Mouse (Mus musculus) MEL-GATA-1-ER (cell line): Measurements from ENCODE around the gene Hecw2.

Experiments used
- DNase-seq: peaks from one replicate; pipeline ENCODE4 v3.0.0-alpha.2; 2012; ENCODE audit warnings: low read depth; ENCODE audit errors: extremely low read depth

Gene Hecw2

DNA sequence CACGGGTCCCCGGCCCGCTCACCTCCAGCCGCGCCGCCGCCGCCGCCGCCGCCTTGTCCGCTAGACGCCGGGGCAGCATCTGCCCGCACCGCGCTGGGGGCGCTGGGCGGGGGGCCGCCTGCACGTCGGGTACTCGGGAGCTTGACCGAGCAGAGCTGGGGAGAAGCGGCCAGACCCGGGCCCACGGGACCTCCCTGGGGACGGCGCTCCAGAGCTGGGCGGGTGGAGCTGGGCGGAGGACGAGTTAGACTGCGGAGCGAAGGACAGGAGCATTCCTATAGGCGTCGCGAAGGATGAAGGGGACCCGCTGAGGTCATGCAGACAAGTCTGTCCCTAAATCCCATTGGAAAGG, at the start of gene Hecw2:
TSS of gene Hecw2 (minus strand) at position 215 of the 352 bp plus-strand sequence.
- DNase-seq: no peak

DNA sequence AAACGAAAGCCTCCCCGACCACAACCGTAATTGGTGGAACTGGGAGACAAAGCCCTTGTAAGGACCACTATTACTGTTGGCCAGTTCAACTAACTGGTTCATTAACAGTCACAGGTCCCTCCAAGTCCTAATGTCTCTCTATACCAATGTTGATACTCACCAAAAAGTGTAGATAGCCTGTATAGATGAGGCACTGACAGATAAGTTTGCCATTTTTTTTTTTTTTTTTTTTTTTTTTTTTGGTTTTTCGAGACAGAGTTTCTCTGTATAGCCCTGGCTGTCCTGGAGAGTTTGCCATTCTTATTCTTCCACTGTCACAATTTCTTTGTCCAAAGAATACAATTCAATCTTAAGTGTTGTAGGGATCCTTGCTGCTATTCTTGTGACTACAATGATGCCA, 47.8 kb upstream of the Hecw2 start:
- no peak for DNase-seq

DNA sequence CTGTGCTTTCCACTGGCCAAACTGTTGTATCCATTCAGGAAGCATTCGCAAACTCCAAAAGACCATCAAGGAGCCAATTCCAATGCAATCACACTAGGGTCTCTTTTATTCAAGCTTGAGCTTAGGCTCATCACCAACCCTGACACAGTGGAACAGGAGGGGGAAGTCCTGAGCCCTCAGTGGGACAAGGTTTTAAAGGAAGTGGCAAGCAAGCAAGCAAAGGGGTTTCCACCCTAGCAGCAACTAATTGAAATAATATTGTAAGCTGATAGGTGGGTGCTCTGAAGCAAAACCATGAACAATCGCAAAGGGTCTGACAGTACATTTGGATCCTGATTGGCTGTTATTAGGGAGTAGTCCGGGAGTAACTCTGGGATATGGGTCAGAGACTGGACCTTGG, 25.3 kb upstream of the Hecw2 start:
- no peak for DNase-seq

DNA sequence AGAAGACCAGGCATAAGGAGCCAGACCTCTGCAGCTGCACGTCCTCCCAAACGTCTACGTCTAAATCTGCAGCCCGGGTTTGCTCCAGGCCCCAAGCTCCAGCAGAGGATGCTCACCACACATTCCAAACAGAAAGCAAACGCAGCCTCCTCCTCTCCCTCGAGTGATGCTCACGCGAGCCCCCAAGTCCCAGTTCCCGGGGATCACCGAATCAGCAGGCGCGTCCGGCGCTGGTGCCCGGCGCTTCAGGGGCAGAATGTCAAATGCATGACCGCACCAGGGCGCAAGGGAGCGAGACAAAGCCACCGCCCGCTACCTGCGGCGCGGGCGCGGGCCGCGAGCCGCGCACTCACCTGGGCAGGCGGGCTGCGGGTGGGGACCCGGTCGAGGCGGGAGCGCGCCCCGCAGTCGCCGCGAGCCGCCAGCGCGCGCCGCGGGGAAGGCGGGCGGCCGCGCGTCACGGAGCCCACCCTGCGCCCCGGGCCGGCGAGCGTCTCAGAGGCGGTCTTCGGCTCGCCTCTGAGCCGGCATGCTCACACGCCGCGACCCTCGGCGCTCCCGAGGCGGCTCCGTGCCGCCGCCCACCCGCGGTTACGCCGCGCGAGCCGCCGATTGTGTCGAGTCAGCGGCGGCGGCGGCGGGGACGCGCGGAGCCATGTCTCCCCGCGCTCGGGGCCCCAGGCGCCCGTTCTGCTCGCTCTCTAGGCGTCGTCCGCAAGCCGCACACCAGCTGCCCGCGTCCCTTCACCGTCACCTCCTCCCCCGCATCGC, 600 bp downstream of the Hecw2 start:
- no peak for DNase-seq

DNA sequence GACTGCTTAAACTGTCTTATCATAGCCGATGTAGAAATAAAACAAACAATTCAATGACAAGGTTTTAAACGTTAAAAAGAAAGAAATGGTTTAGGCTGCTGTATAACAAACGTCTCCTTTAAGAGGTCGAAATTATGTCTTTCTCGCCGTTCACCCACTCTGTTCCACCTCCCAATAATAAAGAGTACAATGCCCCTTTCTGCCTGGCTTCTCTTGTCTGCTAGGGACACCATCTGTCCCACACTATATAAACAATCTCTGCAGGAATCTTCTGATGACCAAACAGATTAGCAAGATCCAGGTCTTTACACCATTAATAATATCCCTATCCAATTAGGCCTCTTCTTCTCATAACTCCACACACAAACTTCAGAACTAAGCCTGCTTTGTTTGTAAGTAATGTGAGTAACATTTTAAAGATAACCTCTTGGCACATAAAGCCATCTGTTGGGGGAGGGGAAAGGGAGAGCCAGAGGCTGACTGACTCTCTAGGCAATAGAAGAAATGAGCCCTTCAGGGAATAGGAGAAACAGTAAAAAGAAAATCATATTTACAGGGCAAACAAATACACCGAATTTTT, 1.7 kb downstream of the Hecw2 start:
- DNase-seq: no peak

DNA sequence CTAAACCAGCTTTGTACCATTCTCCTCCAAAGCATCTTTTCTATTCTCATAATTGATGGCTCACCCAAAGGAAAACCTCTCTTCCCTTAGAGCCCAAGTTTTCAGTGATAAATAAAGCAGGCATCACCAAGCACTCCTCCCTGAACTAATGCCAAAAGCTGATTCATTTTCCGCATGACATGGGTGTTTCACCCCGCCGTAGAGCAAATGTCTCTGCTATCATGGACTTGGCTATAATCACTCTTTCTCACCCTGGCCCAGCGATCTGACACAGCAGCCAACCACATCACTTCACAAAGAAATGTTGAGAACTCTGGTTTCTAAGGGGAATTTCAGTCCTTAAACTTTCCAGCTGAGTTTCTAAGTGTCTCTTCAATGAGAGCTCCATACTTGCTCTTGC, 7.4 kb downstream of the Hecw2 start:
- no peak for DNase-seq

DNA sequence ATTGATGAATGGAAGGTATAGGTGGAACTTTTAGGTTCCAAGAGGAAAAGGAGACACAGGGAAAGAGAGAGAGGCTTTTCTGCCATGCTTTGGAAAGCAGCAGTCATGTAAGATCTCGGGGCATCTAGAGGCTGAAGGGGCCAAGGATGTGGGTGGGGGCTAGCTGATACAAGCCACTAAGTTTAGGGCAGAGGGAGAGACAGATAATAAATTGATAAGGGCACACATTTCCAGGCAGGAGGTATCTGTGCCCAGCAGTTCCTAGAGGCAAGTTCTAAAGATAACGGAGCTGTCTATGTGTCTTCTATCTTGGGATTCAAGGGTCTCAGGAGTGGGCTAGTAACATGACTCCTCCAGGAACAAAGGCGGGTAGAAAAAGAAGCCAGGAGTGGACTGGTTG, 8.6 kb downstream of the Hecw2 start:
- DNase-seq: no peak

DNA sequence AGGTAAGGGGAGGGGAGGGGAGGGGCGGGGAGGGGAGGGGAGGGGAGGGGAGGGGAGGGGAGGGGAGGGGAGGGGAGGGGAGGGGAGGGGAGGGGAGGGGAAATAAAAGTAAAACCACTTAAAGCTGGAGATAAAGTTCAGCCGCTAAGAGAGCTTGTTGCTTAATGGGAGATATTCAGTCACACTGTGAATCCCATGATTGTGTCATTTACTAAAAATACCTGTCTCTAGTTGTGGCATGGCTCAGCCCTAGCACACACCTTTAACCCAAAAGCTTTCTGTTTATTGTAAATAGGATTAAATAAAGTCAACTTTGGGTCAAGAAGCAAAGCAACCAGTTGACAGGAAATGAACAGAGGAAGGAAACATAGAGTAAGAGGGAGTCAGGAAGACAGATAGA, 14.3 kb downstream of the Hecw2 start:
- no peak for DNase-seq

DNA sequence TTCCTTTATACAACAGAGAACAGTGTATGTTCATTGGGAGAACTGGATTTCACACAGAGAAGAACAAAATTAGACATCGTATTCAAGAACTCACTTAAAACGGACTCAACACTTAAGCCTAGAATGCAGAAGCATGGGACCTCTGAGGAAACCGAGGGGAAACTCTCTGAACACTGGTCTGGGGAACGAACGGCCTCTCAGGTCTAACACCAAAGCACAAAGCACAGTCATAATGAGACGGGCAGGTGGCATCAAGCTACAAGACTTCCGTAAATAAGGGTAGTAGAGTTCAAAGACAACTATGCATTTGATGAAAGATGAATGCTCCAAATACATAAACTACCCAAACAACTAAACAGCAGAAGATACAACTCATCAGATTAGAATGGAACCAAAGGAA, 15.8 kb downstream of the Hecw2 start:
- no peak for DNase-seq

DNA sequence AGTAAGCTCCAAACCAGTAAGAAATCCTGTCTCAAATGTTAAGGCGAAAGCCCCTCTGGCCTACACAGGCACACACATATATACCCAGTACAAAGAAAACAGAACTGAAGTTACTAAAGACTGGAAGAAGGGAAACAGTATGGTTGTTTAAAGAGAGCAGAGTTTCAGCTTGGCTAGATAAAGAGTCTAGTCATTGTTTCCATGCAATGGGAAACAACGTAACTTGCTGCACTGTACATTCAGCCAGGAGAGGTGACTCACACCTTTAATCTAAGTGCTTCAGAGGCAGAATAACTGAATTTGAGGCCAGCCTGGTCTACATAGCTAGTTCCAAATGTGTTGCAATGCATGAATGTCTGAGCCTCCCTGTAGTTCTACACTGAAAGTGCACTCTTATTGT, 18.4 kb downstream of the Hecw2 start:
- DNase-seq: no peak

DNA sequence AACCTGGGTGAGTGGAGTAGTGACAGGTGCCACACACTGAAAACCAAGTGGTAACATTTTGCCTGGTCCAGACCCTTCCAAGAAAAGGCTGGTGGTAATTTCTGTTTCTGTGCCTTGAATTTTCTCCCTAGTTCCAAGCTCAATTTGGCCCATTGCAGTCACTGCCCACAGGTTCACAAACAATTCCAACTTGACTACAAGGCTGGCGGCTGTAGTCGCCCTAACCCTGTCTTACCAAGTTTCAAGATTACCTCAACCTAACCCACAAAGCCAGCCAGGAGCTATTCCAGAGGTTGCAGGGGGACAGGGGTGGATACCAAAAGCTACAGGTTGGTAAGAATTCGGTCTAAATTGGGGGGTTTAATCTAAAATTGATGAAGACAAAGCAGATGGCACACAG, 27.0 kb downstream of the Hecw2 start:
- no peak for DNase-seq

DNA sequence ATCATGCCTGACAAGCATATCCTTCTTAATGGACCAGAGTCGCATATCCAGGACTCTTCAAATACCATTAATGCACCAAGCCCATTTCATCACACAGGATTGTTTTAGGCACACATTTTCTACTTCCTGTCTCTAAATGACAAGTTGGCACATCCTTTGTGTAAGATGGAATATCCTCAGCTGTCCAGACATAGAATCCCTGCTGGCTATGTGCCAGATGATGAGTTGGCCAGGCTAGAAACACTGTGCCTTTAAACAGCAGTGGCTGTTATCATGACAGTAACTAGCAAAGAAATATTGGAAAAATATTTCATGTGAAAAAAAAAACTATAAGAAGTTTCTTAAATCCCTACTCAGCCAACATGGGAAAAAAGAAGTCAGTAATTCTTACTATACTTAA, 35.4 kb downstream of the Hecw2 start:
- DNase-seq: no peak

DNA sequence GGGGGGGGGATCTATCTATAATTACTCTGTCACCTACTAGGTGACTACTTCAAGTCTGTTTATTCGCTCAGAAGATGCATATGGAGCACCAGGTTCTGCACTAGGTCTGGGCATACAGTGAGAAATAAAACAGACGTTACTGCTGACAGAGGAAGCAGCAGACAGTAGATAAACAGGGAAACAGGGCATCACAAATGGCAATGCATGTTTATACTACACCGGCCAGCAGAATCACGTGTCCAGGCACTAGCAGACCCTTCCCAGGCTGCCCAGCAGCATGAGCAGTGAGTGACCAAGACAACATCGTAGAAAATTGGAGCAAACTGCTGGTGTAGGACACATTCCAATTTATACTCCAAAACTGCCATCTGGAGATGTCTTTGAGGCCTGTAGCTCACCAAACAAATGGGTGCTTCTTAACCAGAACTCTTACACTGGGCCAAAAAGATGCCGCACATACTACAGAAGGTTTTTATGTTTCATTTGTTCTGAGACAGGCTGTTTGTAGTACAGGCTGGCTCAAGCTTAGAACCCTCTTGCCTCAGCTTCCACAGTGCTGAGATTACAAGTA, 41.7 kb downstream of the Hecw2 start:
- DNase-seq: no peak

DNA sequence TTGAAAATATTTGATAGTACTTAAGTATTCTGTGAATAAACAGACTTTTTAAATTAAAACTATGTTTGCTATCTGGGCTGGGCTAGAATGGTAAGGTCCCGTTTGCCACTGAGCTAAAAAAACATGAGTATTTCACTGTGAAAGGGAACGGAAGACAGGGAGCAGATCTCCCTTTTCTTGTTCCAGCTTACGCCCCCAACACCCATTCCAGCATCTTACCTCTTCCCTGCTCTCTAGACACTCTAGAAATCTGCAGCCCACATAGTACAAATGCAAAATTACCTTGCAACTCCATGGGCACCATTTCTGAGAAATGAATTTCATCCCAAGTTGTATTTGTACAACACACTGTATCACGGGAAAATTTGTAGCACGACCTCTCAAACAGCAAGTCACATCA, 49.9 kb downstream of the Hecw2 start:
- no peak for DNase-seq

DNA sequence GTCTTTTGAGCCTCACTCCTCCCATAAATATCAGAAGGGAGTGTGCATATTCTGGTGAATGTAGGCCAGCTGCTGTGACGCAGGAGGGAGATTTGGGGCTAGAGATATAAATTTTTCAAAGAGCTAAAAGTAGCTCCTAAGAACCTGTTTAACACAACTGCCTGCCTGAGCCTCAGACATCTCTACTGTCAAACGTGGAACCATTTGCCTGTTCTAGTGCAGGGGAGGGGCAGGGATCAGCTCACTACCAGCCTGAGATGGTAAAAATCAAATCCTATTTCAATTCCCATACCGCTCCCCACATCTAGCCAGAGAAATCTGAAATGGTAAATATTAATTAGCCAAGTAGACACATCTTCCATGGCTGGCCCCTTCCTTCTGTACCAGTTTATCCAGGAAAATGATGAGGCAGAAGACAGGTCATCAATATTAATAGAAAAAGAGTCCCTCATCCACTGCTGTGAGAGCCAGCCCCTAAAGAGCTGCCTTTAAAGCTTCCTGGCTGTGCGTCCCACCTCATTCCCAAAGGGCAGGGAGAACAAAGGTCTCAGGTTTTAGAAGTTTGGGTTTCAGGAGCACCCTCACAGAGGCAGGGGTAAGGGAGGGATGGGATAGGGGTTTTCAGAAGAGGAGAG, 61.0 kb downstream of the Hecw2 start:
- DNase-seq: no peak

DNA sequence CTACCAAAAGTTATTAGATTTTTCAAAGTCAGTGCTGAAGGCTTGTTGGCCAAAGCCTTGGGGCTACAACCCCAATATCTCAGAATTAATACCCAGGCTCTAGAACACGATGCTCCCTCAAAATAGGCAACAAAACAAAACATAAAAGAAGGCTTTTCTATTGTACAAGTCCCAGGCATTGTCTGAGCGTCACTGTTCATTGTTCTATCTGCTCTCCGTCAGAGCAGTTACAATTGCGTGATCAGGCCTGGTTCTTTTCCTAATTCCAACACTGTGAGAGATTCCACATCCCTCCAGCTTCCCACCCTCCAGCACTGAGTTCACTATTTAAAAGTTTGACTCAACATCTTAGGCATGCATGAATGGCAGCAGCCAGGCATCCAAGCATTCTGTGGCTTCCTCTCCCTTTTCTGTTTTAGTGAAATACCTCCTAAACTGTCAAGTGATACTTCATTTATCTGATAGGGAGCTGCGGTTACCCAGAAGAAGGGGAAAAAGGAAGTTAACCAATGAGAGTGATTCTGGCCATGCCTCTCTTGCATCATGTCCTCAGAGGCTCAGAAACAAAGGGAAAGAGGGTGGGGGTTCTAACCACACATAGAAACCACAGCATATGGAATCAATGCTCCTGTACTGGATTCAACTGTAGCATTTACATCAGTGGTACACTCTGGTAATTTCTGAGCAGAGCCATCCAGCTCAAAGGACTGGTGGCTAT, 66.1 kb downstream of the Hecw2 start:
- no peak for DNase-seq

DNA sequence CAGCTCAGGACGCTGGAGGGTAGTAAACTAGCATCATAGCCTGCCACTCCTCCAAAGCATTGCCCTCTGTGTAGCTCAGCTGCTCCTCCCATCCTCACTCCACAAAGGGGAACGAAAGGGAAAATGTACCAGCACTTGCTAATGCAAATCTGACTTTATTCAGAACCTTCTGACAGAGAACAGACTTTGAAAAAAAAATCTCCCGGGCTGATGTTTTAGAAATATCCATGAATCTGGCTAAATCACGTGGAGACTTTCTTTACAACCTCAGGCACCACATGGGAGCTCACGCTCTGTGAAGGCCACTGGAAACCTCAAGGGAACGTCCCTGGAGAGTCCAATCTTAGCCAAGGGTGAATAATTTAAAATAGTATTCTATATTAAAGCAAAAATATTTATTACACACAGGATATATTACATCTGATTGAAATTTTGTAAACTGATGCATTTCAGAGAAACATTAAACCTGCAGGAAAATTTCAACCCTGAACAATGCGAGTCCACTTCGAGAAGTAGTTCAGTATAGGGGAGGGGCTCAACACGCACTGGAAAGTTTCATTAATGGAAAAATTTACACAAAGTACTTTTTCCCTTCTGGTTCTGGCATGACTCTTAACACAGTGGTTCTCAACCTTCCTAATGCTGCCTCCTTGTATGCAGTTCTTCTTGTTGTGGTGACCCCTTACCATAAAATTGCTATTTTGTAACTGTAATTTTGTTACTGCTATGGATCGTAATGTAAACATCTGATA, 67.8 kb downstream of the Hecw2 start:
- DNase-seq: no peak

DNA sequence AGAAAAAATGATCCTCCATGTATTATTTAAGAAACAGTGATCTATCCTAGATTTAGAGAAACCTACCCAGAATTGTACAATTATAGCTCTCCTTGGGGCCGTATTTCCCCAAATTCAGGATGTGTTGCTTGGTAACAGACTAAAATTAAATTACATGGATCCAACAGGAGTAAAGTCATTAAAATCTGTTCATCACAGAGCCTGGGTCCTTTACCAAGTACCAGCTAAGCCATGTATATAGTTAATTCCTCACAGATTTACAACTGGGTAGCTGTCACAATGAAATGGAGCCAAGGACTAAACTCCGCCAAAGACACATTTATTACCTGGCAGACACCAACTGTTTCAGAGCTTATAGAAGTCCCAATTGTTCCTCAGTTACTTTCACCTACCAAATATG, 72.4 kb downstream of the Hecw2 start:
- DNase-seq: no peak

DNA sequence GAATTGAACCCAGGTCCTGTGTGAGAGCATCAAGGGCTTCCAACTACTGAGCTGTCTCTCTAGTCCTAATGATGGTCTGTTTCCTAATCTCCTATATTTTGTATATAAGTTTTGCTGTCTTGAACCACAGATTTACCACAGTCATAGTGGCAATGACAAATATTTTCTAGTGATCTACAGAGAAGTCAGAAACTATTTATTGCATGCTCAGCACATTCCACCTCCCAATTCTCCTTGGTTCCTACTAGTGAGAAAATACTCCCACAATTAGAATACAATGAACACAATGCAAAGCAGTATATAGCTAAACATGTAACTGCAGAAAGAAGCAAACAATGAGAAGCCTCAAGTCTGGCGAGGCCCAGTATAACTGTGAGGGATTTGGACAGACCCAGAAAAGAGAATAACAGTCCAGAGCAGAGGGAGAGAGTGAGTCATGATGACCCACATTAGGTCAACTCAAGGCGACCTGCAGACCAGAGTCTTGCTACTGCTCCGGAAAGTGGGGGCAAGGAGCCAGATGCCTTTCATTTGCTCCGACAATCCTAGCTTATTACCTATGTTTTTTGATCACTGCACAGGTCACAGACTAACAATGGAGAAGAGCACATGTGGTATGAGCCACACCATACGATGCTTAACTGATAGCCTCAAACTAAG, 73.8 kb downstream of the Hecw2 start:
- DNase-seq: no peak

DNA sequence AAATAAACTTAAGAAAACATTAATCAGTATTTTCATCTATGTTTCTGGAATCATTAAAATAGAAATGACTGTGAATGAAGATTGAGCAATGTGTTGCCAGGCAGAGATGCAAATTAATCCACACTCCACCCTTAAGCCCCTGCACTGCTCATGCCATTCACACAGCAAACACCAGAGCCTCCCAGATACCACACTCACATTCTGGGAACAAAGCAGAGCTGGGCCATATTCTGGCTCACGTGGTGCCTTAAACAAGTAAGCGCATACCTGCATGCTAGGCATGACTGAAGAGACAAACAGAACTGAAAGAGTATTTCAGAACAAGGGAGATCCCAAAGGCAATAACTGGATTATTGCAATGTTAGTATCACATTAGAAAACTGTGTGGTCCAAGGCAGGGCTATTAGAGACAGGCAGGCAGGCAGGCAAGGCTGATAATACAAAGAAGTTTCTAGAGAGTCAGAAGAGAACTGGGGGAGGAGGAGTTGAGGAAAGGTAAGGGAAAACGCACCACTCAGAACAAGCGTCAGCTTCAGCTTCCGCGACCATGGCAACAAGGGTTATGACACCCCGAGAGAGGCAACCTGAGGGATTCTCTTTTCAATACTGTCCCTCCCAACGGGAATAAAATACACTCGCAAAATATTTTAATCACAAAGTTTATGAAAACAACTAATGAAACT, 75.2 kb downstream of the Hecw2 start:
- no peak for DNase-seq
